Mouse (Mus musculus): ENCODE measurements around the gene Pomp.

DNA sequence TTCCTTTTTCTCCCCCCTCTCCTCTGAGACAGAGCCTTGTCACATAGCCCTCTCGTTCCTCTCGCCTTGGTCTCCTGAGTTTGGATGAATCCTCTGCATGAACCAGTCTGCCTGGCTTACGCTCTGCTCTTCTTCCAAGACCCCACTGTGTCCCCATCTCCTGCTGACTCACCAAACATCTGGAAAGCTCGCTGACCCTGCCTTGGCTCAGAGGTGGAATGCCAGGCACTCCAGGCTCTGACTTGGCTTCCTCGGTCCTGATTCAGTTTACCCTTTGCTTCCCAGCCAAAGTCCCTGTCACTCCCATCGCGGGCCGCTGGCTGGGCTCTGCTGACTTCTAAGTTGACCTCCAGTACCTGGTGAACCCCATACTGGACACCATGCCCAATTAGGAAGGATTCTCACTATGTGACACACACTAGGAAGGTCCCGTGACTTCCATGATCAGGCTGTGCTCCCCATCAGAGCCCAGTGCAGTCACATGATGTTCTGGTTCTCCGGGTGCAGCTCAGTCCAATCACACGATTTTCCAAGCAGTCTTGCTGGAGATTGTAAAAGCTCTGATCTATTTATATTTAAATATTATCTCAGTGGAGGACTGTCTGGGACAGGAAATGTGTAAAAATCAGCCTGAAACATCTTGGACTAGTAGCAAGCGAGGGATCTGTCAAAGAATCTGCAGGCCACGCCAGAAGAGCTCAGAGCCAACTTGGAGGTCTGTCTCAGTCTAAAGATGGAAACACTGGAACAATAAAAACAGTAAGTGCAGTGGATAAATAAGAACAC lies 47.8 kb upstream of the Pomp start:
- TF ChIP-seq CTCF (IDR thresholded peaks at IDR 0.05; ENCODE audit: borderline replicate concordance, insufficient read depth, low read length) (no peak), POLR2A (IDR thresholded peaks at IDR 0.05; ENCODE audit: low read depth, low read length) (no peak)
